Mouse (Mus musculus) neural tube, embryonic 10.5 days (tissue): ENCODE results near the gene Paxbp1.

Experiments
- DNase-seq: peaks from one replicate; pipeline ENCODE4 v3.0.0-alpha.2; 2017; ENCODE audit warnings: low spot score; ENCODE audit errors: extremely low spot score

Gene Paxbp1

GRCm38 (mm10) chr16:91001098-91001497 lies 43.2 kb downstream of the Paxbp1 start:
- DNase-seq, result no peak

- DNase-seq, result no peak
Observed at GRCm38 (mm10) chr16:90999827-91000226, 44.5 kb downstream of the Paxbp1 start.

GRCm38 (mm10) chr16:90997822-90998221 lies 46.5 kb downstream of the Paxbp1 start:
- no peak for DNase-seq

- no peak for DNase-seq
Observed at GRCm38 (mm10) chr16:90996327-90997243, 47.8 kb downstream of the Paxbp1 start.

GRCm38 (mm10) chr16:90995498-90995897 lies 48.8 kb downstream of the Paxbp1 start:
- DNase-seq, result no peak

GRCm38 (mm10) chr16:90995023-90995422 lies 49.3 kb downstream of the Paxbp1 start:
- no peak for DNase-seq

GRCm38 (mm10) chr16:90989162-90989561 lies 55.2 kb downstream of the Paxbp1 start:
- no peak for DNase-seq

GRCm38 (mm10) chr16:90988665-90989064 lies 55.7 kb downstream of the Paxbp1 start:
- no peak for DNase-seq

GRCm38 (mm10) chr16:90988039-90988438 lies 56.3 kb downstream of the Paxbp1 start:
- no peak for DNase-seq

- DNase-seq, result no peak
Observed at GRCm38 (mm10) chr16:90971004-90971403, 73.3 kb downstream of the Paxbp1 start.

- no peak for DNase-seq
Observed at GRCm38 (mm10) chr16:90966241-90966640, 78.1 kb downstream of the Paxbp1 start.

GRCm38 (mm10) chr16:90964302-90964701 lies 80.0 kb downstream of the Paxbp1 start:
- DNase-seq, result no peak
